Mouse (Mus musculus) testis, postnatal 10 days (tissue): ENCODE results near the gene Plekha5.
"Not testable (repeated sequence)": the region's sequence is repeated elsewhere in the genome, so short reads cannot be mapped to it uniquely, and the experiment has no call there.

ENCODE experiments used
- DNase-seq: peaks from one replicate; pipeline ENCODE4 v3.0.0; 2021; ENCODE audit warnings: low spot score

The Plekha5 gene

GRCm38 (mm10) chr6:140576961-140577821, 153.3 kb downstream of the Plekha5 start:
- DNase-seq: no peak

GRCm38 (mm10) chr6:140577822-140578170, 153.9 kb downstream of the Plekha5 start:
- DNase-seq: no peak

GRCm38 (mm10) chr6:140578985-140579384, 155.1 kb downstream of the Plekha5 start:
- not testable (repeated sequence) for DNase-seq

- no peak for DNase-seq
These were observed 156.3 kb downstream of the Plekha5 start for GRCm38 (mm10) chr6:140580170-140580569.

- no peak for DNase-seq
These were observed 162.9 kb downstream of the Plekha5 start for GRCm38 (mm10) chr6:140586714-140587259.

GRCm38 (mm10) chr6:140591331-140591730, 167.5 kb downstream of the Plekha5 start:
- no peak for DNase-seq

- no peak for DNase-seq
These were observed 168.9 kb downstream of the Plekha5 start for GRCm38 (mm10) chr6:140592713-140593112.

GRCm38 (mm10) chr6:140593420-140594170, 169.7 kb downstream of the Plekha5 start:
- peak; percentile 55 for DNase-seq

GRCm38 (mm10) chr6:140595551-140595950, 171.7 kb downstream of the Plekha5 start:
- DNase-seq: not testable (repeated sequence)

- no peak for DNase-seq
These were observed 173.8 kb downstream of the Plekha5 start for GRCm38 (mm10) chr6:140597381-140598329.

GRCm38 (mm10) chr6:140598516-140598915, 174.7 kb downstream of the Plekha5 start:
- DNase-seq: no peak

GRCm38 (mm10) chr6:140599337-140599736, 175.5 kb downstream of the Plekha5 start:
- DNase-seq: no peak

- peak; percentile 54 for DNase-seq
These were observed 176.8 kb downstream of the Plekha5 start for GRCm38 (mm10) chr6:140600671-140601070.

GRCm38 (mm10) chr6:140601175-140601574, 177.3 kb downstream of the Plekha5 start:
- DNase-seq: no peak

GRCm38 (mm10) chr6:140603228-140603944, 179.5 kb downstream of the Plekha5 start:
- DNase-seq: no peak

- DNase-seq: not testable (repeated sequence)
These were observed 181.3 kb downstream of the Plekha5 start for GRCm38 (mm10) chr6:140605173-140605572.

GRCm38 (mm10) chr6:140605732-140606131, 181.9 kb downstream of the Plekha5 start:
- DNase-seq: no peak

- DNase-seq: no peak
These were observed 182.7 kb downstream of the Plekha5 start for GRCm38 (mm10) chr6:140606534-140606933.

- no peak for DNase-seq
These were observed 184.8 kb downstream of the Plekha5 start for GRCm38 (mm10) chr6:140608666-140609065.

- no peak for DNase-seq
These were observed 185.7 kb downstream of the Plekha5 start for GRCm38 (mm10) chr6:140609533-140609932.

- no peak for DNase-seq
These were observed 186.3 kb downstream of the Plekha5 start for GRCm38 (mm10) chr6:140610117-140610516.
